Mouse (Mus musculus) heart, embryonic 13.5 days (tissue): ENCODE results near the gene Magi1. TPM values are rescaled to one million over a fixed set of nuclear protein-coding genes. Genes with fewer than 3 reads are reported as not detected.

Experiments
- ATAC-seq: fragments of 200-750 bp; cut with Nextera tagmentation; 2 replicates; pipeline ENCODE4 v1.8.0; 2017; ENCODE audit warnings: moderate TSS enrichment; ENCODE audit not compliant: insufficient number of reproducible peaks, low FRiP score, low TSS enrichment; ENCODE audit errors: extremely low read depth
- H3K27ac ChIP-seq: fragments of 300-500 bp; sonication (generic); replicated peaks from 2 replicates; pipeline ENCODE4 v1.5.1; 2015; ENCODE audit warnings: moderate library complexity, mild to moderate bottlenecking, inconsistent platforms
- H3K27me3 ChIP-seq: fragments of 300-500 bp; sonication (generic); replicated peaks from 2 replicates; pipeline ENCODE4 v1.6.1; 2015; ENCODE audit warnings: mild to moderate bottlenecking, inconsistent platforms
- H3K36me3 ChIP-seq: fragments of 300-500 bp; sonication (generic); 2 replicates; pipeline ENCODE4 v1.6.1; 2015; ENCODE audit warnings: mild to moderate bottlenecking, inconsistent platforms
- H3K4me1 ChIP-seq: fragments of 300-500 bp; sonication (generic); 2 replicates; pipeline ENCODE4 v1.6.1; 2015; ENCODE audit warnings: inconsistent platforms
- H3K4me2 ChIP-seq: fragments of 300-500 bp; sonication (generic); 2 replicates; pipeline ENCODE4 v1.6.1; 2015; ENCODE audit warnings: inconsistent platforms, mild to moderate bottlenecking, moderate library complexity
- H3K4me3 ChIP-seq: fragments of 300-500 bp; sonication (generic); 2 replicates; pipeline ENCODE4 v1.5.1; 2015; ENCODE audit warnings: moderate library complexity, mild to moderate bottlenecking, inconsistent platforms
- H3K9ac ChIP-seq: fragments of 300-500 bp; sonication (generic); 2 replicates; pipeline ENCODE4 v1.6.1; 2015; ENCODE audit warnings: inconsistent platforms, mild to moderate bottlenecking, moderate library complexity
- H3K9me3 ChIP-seq: fragments of 300-500 bp; sonication (generic); 2 replicates; pipeline ENCODE4 v1.6.1; 2016; ENCODE audit warnings: inconsistent platforms
- WGBS: fragments of 180-500 bp; shearing (Covaris S2); methylation state at CpG from one replicate; pipeline ENCODE4 v1.1.7; 2015; ENCODE audit warnings: mixed read lengths; 5-methylcytosine and 5-hydroxymethylcytosine counted together
- polyA plus RNA-seq: library from polyadenylated mRNA; unstranded; fragments of >200 nt; fragmentation: Nextera tagmentation; extraction: Ambion mirVana; gene quantifications from 2 replicates; pipeline ENCODE4 v1.2.1, GENCODE M21; 2015

Gene Magi1
- polyA plus RNA-seq, 1 experiment from 2014 or later = 7.5 TPM

- no peak overlapping the region for H3K9ac ChIP-seq
- WGBS = 81% methylated on average over 6 of the region's 6 CpGs
- H3K4me1 ChIP-seq = peaks cover 14% of the 10 kb centered on the region
- H3K27me3 ChIP-seq = no peaks in the 10 kb centered on the region
- H3K4me3 ChIP-seq = no peak overlapping the region
- H3K9me3 ChIP-seq = no peaks in the 10 kb centered on the region
- H3K4me2 ChIP-seq = no peak overlapping the region
- H3K36me3 ChIP-seq = peaks cover 37% of the 10 kb centered on the region
- no peak for ATAC-seq
- no peak overlapping the region for H3K27ac ChIP-seq
These were observed 540.6 kb downstream of the Magi1 start for GRCm38 (mm10) chr6:93743145-93743544.

GRCm38 (mm10) chr6:93739786-93740185 lies 543.9 kb downstream of the Magi1 start:
- no peaks in the 10 kb centered on the region for H3K27me3 ChIP-seq
- H3K9ac ChIP-seq = no peak overlapping the region
- 78% methylated on average over 3 of the region's 3 CpGs for WGBS

GRCm38 (mm10) chr6:93737083-93737482 lies 546.6 kb downstream of the Magi1 start:
- ATAC-seq = no peak; the same call in 1 of the 2 replicates
- H3K36me3 ChIP-seq = no peaks in the 10 kb centered on the region
- no peak overlapping the region for H3K9ac ChIP-seq
- H3K27ac ChIP-seq = no peak overlapping the region
- peaks cover 14% of the 10 kb centered on the region for H3K4me1 ChIP-seq
- 81% methylated on average over 1 of the region's 1 CpGs for WGBS
- H3K4me2 ChIP-seq = no peak overlapping the region
- H3K4me3 ChIP-seq = no peak overlapping the region
- no peaks in the 10 kb centered on the region for H3K9me3 ChIP-seq
- no peaks in the 10 kb centered on the region for H3K27me3 ChIP-seq

More at GRCm38 (mm10) chr6:93739786-93740185, 543.9 kb downstream of the Magi1 start:
- no peaks in the 10 kb centered on the region for H3K9me3 ChIP-seq
- peaks cover 14% of the 10 kb centered on the region for H3K4me1 ChIP-seq
- H3K4me2 ChIP-seq = no peak overlapping the region
- no peak overlapping the region for H3K27ac ChIP-seq
- no peak for ATAC-seq
- no peak overlapping the region for H3K4me3 ChIP-seq
- peaks cover 6% of the 10 kb centered on the region; the same call in 1 of the 2 replicates for H3K36me3 ChIP-seq

- H3K27ac ChIP-seq = no peak overlapping the region
- H3K27me3 ChIP-seq = no peaks in the 10 kb centered on the region
- WGBS = 92% methylated on average over 3 of the region's 3 CpGs
- no peaks in the 10 kb centered on the region for H3K36me3 ChIP-seq
- no peak for ATAC-seq
- H3K4me3 ChIP-seq = no peak overlapping the region
- H3K9ac ChIP-seq = no peak overlapping the region
- no peaks in the 10 kb centered on the region for H3K9me3 ChIP-seq
- peaks cover 14% of the 10 kb centered on the region for H3K4me1 ChIP-seq
- H3K4me2 ChIP-seq = no peak overlapping the region
These were observed 547.6 kb downstream of the Magi1 start for GRCm38 (mm10) chr6:93736071-93736470.

- ATAC-seq = no peak
- H3K27ac ChIP-seq = no peak overlapping the region
- WGBS = 77% methylated on average over 6 of the region's 6 CpGs
- no peak overlapping the region for H3K4me3 ChIP-seq
- H3K9me3 ChIP-seq = no peaks in the 10 kb centered on the region
- no peak overlapping the region for H3K4me2 ChIP-seq
- no peak overlapping the region for H3K9ac ChIP-seq
- H3K36me3 ChIP-seq = no peaks in the 10 kb centered on the region
- H3K4me1 ChIP-seq = peaks cover 2% of the 10 kb centered on the region; the same call in 1 of the 2 replicates
- no peaks in the 10 kb centered on the region for H3K27me3 ChIP-seq
These were observed 549.9 kb downstream of the Magi1 start for GRCm38 (mm10) chr6:93733800-93734199.

GRCm38 (mm10) chr6:93729702-93730101 lies 554.0 kb downstream of the Magi1 start:
- no peak for ATAC-seq

GRCm38 (mm10) chr6:93728791-93729190 lies 554.9 kb downstream of the Magi1 start:
- Histone ChIP-seq H3K9me3 (no peaks in the 10 kb centered on the region), H3K27me3 (no peaks in the 10 kb centered on the region), H3K4me2 (no peak overlapping the region), H3K4me1 (peaks cover 31% of the 10 kb centered on the region), H3K36me3 (no peaks in the 10 kb centered on the region), H3K9ac (no peak overlapping the region), H3K27ac (no peak overlapping the region), H3K4me3 (no peak overlapping the region)
- WGBS = 80% methylated on average over 4 of the region's 4 CpGs
- no peak for ATAC-seq

More at GRCm38 (mm10) chr6:93729702-93730101, 554.0 kb downstream of the Magi1 start:
- Histone ChIP-seq H3K27me3 (no peaks in the 10 kb centered on the region), H3K4me2 (no peak overlapping the region), H3K9ac (no peak overlapping the region), H3K9me3 (no peaks in the 10 kb centered on the region), H3K4me3 (no peak overlapping the region), H3K4me1 (peaks cover 31% of the 10 kb centered on the region), H3K36me3 (no peaks in the 10 kb centered on the region), H3K27ac (no peak overlapping the region)
- 68% methylated on average over 8 of the region's 8 CpGs for WGBS

- Histone ChIP-seq H3K27ac (no peak overlapping the region; the same call in 1 of the 2 replicates), H3K4me1 (peaks cover 37% of the 10 kb centered on the region), H3K27me3 (no peaks in the 10 kb centered on the region), H3K9ac (no peak overlapping the region), H3K9me3 (no peaks in the 10 kb centered on the region), H3K4me2 (peak overlapping the region; percentile 43), H3K4me3 (0 out of 2 replicates have a peak overlapping the region, but pooled peaks have one; percentile 1), H3K36me3 (no peaks in the 10 kb centered on the region)
- ATAC-seq = no peak
- WGBS = 27% methylated on average over 15 of the region's 15 CpGs
These were observed 556.0 kb downstream of the Magi1 start for GRCm38 (mm10) chr6:93727630-93728178.

- Histone ChIP-seq H3K4me2 (no peak overlapping the region), H3K9ac (no peak overlapping the region), H3K27ac (no peak overlapping the region), H3K4me3 (no peak overlapping the region), H3K9me3 (no peaks in the 10 kb centered on the region), H3K36me3 (no peaks in the 10 kb centered on the region), H3K4me1 (peaks cover 40% of the 10 kb centered on the region), H3K27me3 (no peaks in the 10 kb centered on the region)
- no peak for ATAC-seq
- WGBS = 34% methylated on average over 7 of the region's 7 CpGs
These were observed 556.8 kb downstream of the Magi1 start for GRCm38 (mm10) chr6:93726829-93727455.

- ATAC-seq = no peak
- Histone ChIP-seq H3K4me1 (peaks cover 40% of the 10 kb centered on the region), H3K9ac (no peak overlapping the region), H3K36me3 (no peaks in the 10 kb centered on the region), H3K4me2 (no peak overlapping the region), H3K9me3 (no peaks in the 10 kb centered on the region), H3K27me3 (no peaks in the 10 kb centered on the region), H3K27ac (no peak overlapping the region), H3K4me3 (no peak overlapping the region)
- 71% methylated on average over 10 of the region's 10 CpGs for WGBS
These were observed 557.6 kb downstream of the Magi1 start for GRCm38 (mm10) chr6:93726121-93726520.

GRCm38 (mm10) chr6:93724749-93725148 lies 559.0 kb downstream of the Magi1 start:
- no peaks in the 10 kb centered on the region for H3K36me3 ChIP-seq
- H3K4me3 ChIP-seq = no peak overlapping the region
- peaks cover 40% of the 10 kb centered on the region for H3K4me1 ChIP-seq
- ATAC-seq = no peak
- 65% methylated on average over 7 of the region's 7 CpGs for WGBS
- H3K27ac ChIP-seq = no peak overlapping the region
- no peak overlapping the region for H3K9ac ChIP-seq
- no peaks in the 10 kb centered on the region for H3K27me3 ChIP-seq
- no peak overlapping the region for H3K4me2 ChIP-seq
- H3K9me3 ChIP-seq = no peaks in the 10 kb centered on the region

- peaks cover 44% of the 10 kb centered on the region for H3K4me1 ChIP-seq
- WGBS = 48% methylated on average over 2 of the region's 2 CpGs
- no peak for ATAC-seq
These were observed 560.5 kb downstream of the Magi1 start for GRCm38 (mm10) chr6:93723226-93723625.

More at GRCm38 (mm10) chr6:93723226-93723625, 560.5 kb downstream of the Magi1 start:
- no peaks in the 10 kb centered on the region for H3K27me3 ChIP-seq
- no peak overlapping the region for H3K4me2 ChIP-seq
- no peak overlapping the region for H3K27ac ChIP-seq
- no peak overlapping the region for H3K9ac ChIP-seq
- no peaks in the 10 kb centered on the region for H3K9me3 ChIP-seq
- H3K36me3 ChIP-seq = no peaks in the 10 kb centered on the region
- H3K4me3 ChIP-seq = no peak overlapping the region
